ENCODE assay signal across 20 mouse cellular contexts in genomic region chr11:115236570-115236969, GRCm38 (mm10). TPM values are rescaled to one million over a fixed set of nuclear protein-coding genes. Genes with fewer than 3 reads are reported as not detected.
DNase-seq lines count a peak whose midpoint lies in the region; ATAC-seq and TF ChIP-seq lines count a peak whose summit lies in the region.
"Had no signal": no experiment of that assay in that cellular context is flagged by ENCODE, and none has a peak within 500 bp of the region (broad histone marks: within the 10 kb centered on the region; RNA-seq: fewer than 3 reads in every experiment).

No protein-coding gene starts in this region.

- no peak overlapping the region for H3K4me3 ChIP-seq in kidney, postnatal 0 days (replicated peaks; ENCODE audit: low read depth, low read length)
- no peak overlapping the region for H3K4me3 ChIP-seq in hindbrain, embryonic 11.5 days (ENCODE audit: low read depth, low read length)
- H3K4me3 ChIP-seq in neural tube, embryonic 11.5 days (ENCODE audit: low read depth, low read length) = no peak overlapping the region
- no peak overlapping the region for H3K4me3 ChIP-seq in forebrain, postnatal 0 days (ENCODE audit: low read depth, low read length)
- H3K4me3 ChIP-seq: embryonic facial prominence, embryonic 13.5 days; limb, embryonic 13.5 days; liver, embryonic 15.5 days; stomach, embryonic 15.5 days had no signal

- no peak overlapping the region for H3K9ac ChIP-seq in kidney, postnatal 0 days (ENCODE audit: low read depth, low read length)
- H3K9ac ChIP-seq in hindbrain, embryonic 11.5 days (ENCODE audit: low read depth, low read length) = no peak overlapping the region
- H3K9ac ChIP-seq in neural tube, embryonic 11.5 days (ENCODE audit: low read length) = no peak overlapping the region
- no peak overlapping the region for H3K9ac ChIP-seq in forebrain, postnatal 0 days
- H3K9ac ChIP-seq: embryonic facial prominence, embryonic 13.5 days; liver, embryonic 15.5 days; stomach, embryonic 15.5 days had no signal

- no peaks in the 10 kb centered on the region for H3K36me3 ChIP-seq in kidney, postnatal 0 days (ENCODE audit: insufficient read depth, low read length)
- no peaks in the 10 kb centered on the region for H3K36me3 ChIP-seq in hindbrain, embryonic 11.5 days (ENCODE audit: control insufficient read depth, insufficient read depth, low read length)
- H3K36me3 ChIP-seq in neural tube, embryonic 11.5 days (ENCODE audit: control insufficient read depth, insufficient read depth, low read length) = no peaks in the 10 kb centered on the region
- H3K36me3 ChIP-seq in forebrain, postnatal 0 days (ENCODE audit: insufficient read depth) = no peaks in the 10 kb centered on the region; the same call in 1 of the 2 replicates
- H3K36me3 ChIP-seq: liver, embryonic 15.5 days; stomach, embryonic 15.5 days had no signal

- no peaks in the 10 kb centered on the region for H3K4me1 ChIP-seq in kidney, postnatal 0 days (replicated peaks; ENCODE audit: insufficient read depth, low read length)
- H3K4me1 ChIP-seq in hindbrain, embryonic 11.5 days (replicated peaks; ENCODE audit: control insufficient read depth, insufficient read depth, low read length) = peaks cover 29% of the 10 kb centered on the region
- H3K4me1 ChIP-seq in neural tube, embryonic 11.5 days (ENCODE audit: control insufficient read depth, insufficient read depth, low read length) = peaks cover 46% of the 10 kb centered on the region
- H3K4me1 ChIP-seq in forebrain, postnatal 0 days (ENCODE audit: insufficient read depth) = peaks cover 8% of the 10 kb centered on the region

- no peaks in the 10 kb centered on the region for H3K9me3 ChIP-seq in kidney, postnatal 0 days (replicated peaks; ENCODE audit: low read length)
- H3K9me3 ChIP-seq in hindbrain, embryonic 11.5 days (ENCODE audit: control insufficient read depth, low read length) = no peaks in the 10 kb centered on the region
- H3K9me3 ChIP-seq in neural tube, embryonic 11.5 days (ENCODE audit: control insufficient read depth, low read length) = no peaks in the 10 kb centered on the region
- no peaks in the 10 kb centered on the region for H3K9me3 ChIP-seq in forebrain, postnatal 0 days (ENCODE audit: low read length)
- H3K9me3 ChIP-seq: embryonic facial prominence, embryonic 13.5 days; limb, embryonic 13.5 days; liver, embryonic 15.5 days; stomach, embryonic 15.5 days had no signal

- TF ChIP-seq CTCF in kidney, postnatal 0 days (IDR thresholded peaks at IDR 0.05; ENCODE audit: low read depth) = no peak
- TF ChIP-seq CTCF in forebrain, postnatal 0 days (IDR thresholded peaks at IDR 0.05; ENCODE audit: low read depth) = no peak

- DNase-seq in kidney, postnatal 0 days (ENCODE audit: low spot score) = peak; percentile 62
- no peak for DNase-seq in kidney, postnatal 14 days
- peak; percentile 61 for DNase-seq in embryo, embryonic 11 days
- no peak for DNase-seq in hindbrain, embryonic 11.5 days (ENCODE audit: low spot score)
- peak; percentile 67 for DNase-seq in neural tube, embryonic 11.5 days (ENCODE audit: low spot score)
- no peak for DNase-seq in adrenal gland, adult 8-10 months
- DNase-seq in forebrain, postnatal 0 days = no peak
- DNase-seq: cerebellum, postnatal 14 days; heart, adult 11 months; heart, postnatal 10 days; lung, postnatal 36 days; midbrain, embryonic 14.5 days; thymus, postnatal 14 days had no signal

- no peaks in the 10 kb centered on the region for H3K27me3 ChIP-seq in kidney, postnatal 0 days (ENCODE audit: insufficient read depth, low read length)
- no peaks in the 10 kb centered on the region for H3K27me3 ChIP-seq in hindbrain, embryonic 11.5 days (ENCODE audit: control insufficient read depth, insufficient read depth, low read length)
- H3K27me3 ChIP-seq in neural tube, embryonic 11.5 days (ENCODE audit: control insufficient read depth, insufficient read depth, low read length) = no peaks in the 10 kb centered on the region
- H3K27me3 ChIP-seq in forebrain, postnatal 0 days (ENCODE audit: insufficient read depth, low read length) = no peaks in the 10 kb centered on the region
- H3K27me3 ChIP-seq: embryonic facial prominence, embryonic 13.5 days; liver, embryonic 15.5 days; stomach, embryonic 15.5 days had no signal

- no peak for ATAC-seq in kidney, postnatal 0 days (replicated peaks; ENCODE audit: low FRiP score, low read depth)
- peak; percentile 61 for ATAC-seq in hindbrain, embryonic 11.5 days (ENCODE audit: low FRiP score)
- ATAC-seq in neural tube, embryonic 11.5 days (ENCODE audit: insufficient read depth, low FRiP score, low TSS enrichment) = peak; percentile 36; the same call in 1 of the 2 replicates
- no peak for ATAC-seq in forebrain, postnatal 0 days
- ATAC-seq: CD4-positive, CD25-positive, alpha-beta regulatory T cell, adult 4 months had no signal

- WGBS in kidney, postnatal 0 days = 18% methylated on average over 5 of the region's 5 CpGs
- 30% methylated on average over 5 of the region's 5 CpGs for WGBS in hindbrain, embryonic 11.5 days
- 10% methylated on average over 5 of the region's 5 CpGs for WGBS in neural tube, embryonic 11.5 days
- WGBS in forebrain, postnatal 0 days = 75% methylated on average over 5 of the region's 5 CpGs

- no peak overlapping the region for H3K27ac ChIP-seq in kidney, postnatal 0 days
- peak overlapping the region; percentile 47 for H3K27ac ChIP-seq in hindbrain, embryonic 11.5 days (ENCODE audit: low read depth, low read length)
- peak overlapping the region; percentile 28 for H3K27ac ChIP-seq in neural tube, embryonic 11.5 days (ENCODE audit: low read depth, low read length)
- H3K27ac ChIP-seq in forebrain, postnatal 0 days (ENCODE audit: low read depth, low read length) = no peak overlapping the region
- H3K27ac ChIP-seq: embryonic facial prominence, embryonic 13.5 days; limb, embryonic 13.5 days; liver, embryonic 15.5 days; stomach, embryonic 15.5 days had no signal

- no peak overlapping the region for H3K4me2 ChIP-seq in kidney, postnatal 0 days (ENCODE audit: low read length)
- H3K4me2 ChIP-seq in hindbrain, embryonic 11.5 days (replicated peaks; ENCODE audit: low read depth, low read length) = no peak overlapping the region
- no peak overlapping the region for H3K4me2 ChIP-seq in neural tube, embryonic 11.5 days (ENCODE audit: low read depth)
- H3K4me2 ChIP-seq in forebrain, postnatal 0 days (ENCODE audit: low read depth) = no peak overlapping the region
- H3K4me2 ChIP-seq: embryonic facial prominence, embryonic 13.5 days; limb, embryonic 13.5 days; liver, embryonic 15.5 days; stomach, embryonic 15.5 days had no signal

RNA-seq across cellular contexts. Expression of gene Grin2c, which starts 30.5 kb away (rescaled TPM):
- not detected in 2 replicates for polyA plus RNA-seq in kidney, postnatal 0 days (2015; fragmentation: Nextera tagmentation; extraction: Ambion mirVana)
- 0.25 and 0.43 TPM in 2 replicates for polyA plus RNA-seq in hindbrain, embryonic 11.5 days (2014; fragmentation: Nextera tagmentation; extraction: Ambion mirVana)
- polyA plus RNA-seq in neural tube, embryonic 11.5 days (2014; fragmentation: Nextera tagmentation; extraction: Ambion mirVana) = 0.57 and 0.85 TPM in 2 replicates
- total RNA-seq in adrenal gland, adult 8-10 months (2022) = 10 to 100 TPM in 2 of 4 experiments, 1 to 10 TPM in 2; 2.2 to 32.8 (median 13.6) TPM
- total RNA-seq in forebrain, postnatal 0 days (2014; rRNA removed) = 1.5 and 1.6 TPM in 2 replicates
- polyA plus RNA-seq in forebrain, postnatal 0 days (2015; fragmentation: Nextera tagmentation; extraction: Ambion mirVana) = 0.35 and 0.48 TPM in 2 replicates
- total RNA-seq: heart, postnatal 10 days; MEL had no signal
- polyA plus RNA-seq: CD4-positive, CD25-positive, alpha-beta regulatory T cell, adult 4 months; embryonic facial prominence, embryonic 13.5 days; intestine, embryonic 14.5 days had no signal

RNA-seq across cellular contexts. Expression of gene Fdxr, which starts 40.3 kb away (rescaled TPM):
- polyA plus RNA-seq in kidney, postnatal 0 days (2015; fragmentation: Nextera tagmentation; extraction: Ambion mirVana) = 10.0 and 12.2 TPM in 2 replicates
- 11.6 and 14.9 TPM in 2 replicates for polyA plus RNA-seq in hindbrain, embryonic 11.5 days (2014; fragmentation: Nextera tagmentation; extraction: Ambion mirVana)
- 14.0 and 15.1 TPM in 2 replicates for polyA plus RNA-seq in neural tube, embryonic 11.5 days (2014; fragmentation: Nextera tagmentation; extraction: Ambion mirVana)
- 1,000 to 10,000 TPM; 1,501 to 2,268 (median 1,689) TPM for total RNA-seq in adrenal gland, adult 8-10 months (2022)
- total RNA-seq in forebrain, postnatal 0 days (2014; rRNA removed) = 18.6 and 26.2 TPM in 2 replicates
- 14.0 and 16.4 TPM in 2 replicates for polyA plus RNA-seq in forebrain, postnatal 0 days (2015; fragmentation: Nextera tagmentation; extraction: Ambion mirVana)

RNA-seq across cellular contexts. Expression of gene Nat9, which starts 48.9 kb away (rescaled TPM):
- 26.8 TPM in 2 replicates for polyA plus RNA-seq in kidney, postnatal 0 days (2015; fragmentation: Nextera tagmentation; extraction: Ambion mirVana)
- polyA plus RNA-seq in hindbrain, embryonic 11.5 days (2014; fragmentation: Nextera tagmentation; extraction: Ambion mirVana) = 19.5 and 20.1 TPM in 2 replicates
- 20.3 and 20.8 TPM in 2 replicates for polyA plus RNA-seq in neural tube, embryonic 11.5 days (2014; fragmentation: Nextera tagmentation; extraction: Ambion mirVana)
- total RNA-seq in adrenal gland, adult 8-10 months (2022) = 10 to 100 TPM; 29.0 to 32.1 (median 30.3) TPM
- 19.2 and 20.3 TPM in 2 replicates for total RNA-seq in forebrain, postnatal 0 days (2014; rRNA removed)
- polyA plus RNA-seq in forebrain, postnatal 0 days (2015; fragmentation: Nextera tagmentation; extraction: Ambion mirVana) = 17.7 and 18.6 TPM in 2 replicates

RNA-seq across cellular contexts. Expression of gene Tmem104, which starts 49.3 kb away (rescaled TPM):
- 12.0 and 12.6 TPM in 2 replicates for polyA plus RNA-seq in kidney, postnatal 0 days (2015; fragmentation: Nextera tagmentation; extraction: Ambion mirVana)
- polyA plus RNA-seq in hindbrain, embryonic 11.5 days (2014; fragmentation: Nextera tagmentation; extraction: Ambion mirVana) = 7.2 and 7.3 TPM in 2 replicates
- 8.8 and 11.0 TPM in 2 replicates for polyA plus RNA-seq in neural tube, embryonic 11.5 days (2014; fragmentation: Nextera tagmentation; extraction: Ambion mirVana)
- 10 to 100 TPM; 24.8 to 34.0 (median 27.3) TPM for total RNA-seq in adrenal gland, adult 8-10 months (2022)
- total RNA-seq in forebrain, postnatal 0 days (2014; rRNA removed) = 5.4 and 7.6 TPM in 2 replicates
- polyA plus RNA-seq in forebrain, postnatal 0 days (2015; fragmentation: Nextera tagmentation; extraction: Ambion mirVana) = 8.8 and 9.9 TPM in 2 replicates

Comparison
In these comparisons a context has a peak if more than half of its experiments do, and no peak if none do; other contexts are left out.
1. DNase-seq: peak in kidney, postnatal 0 days (single experiment), embryo, embryonic 11 days (single experiment) and neural tube, embryonic 11.5 days (single experiment); none in kidney, postnatal 14 days (single experiment), hindbrain, embryonic 11.5 days (single experiment), adrenal gland, adult 8-10 months (single experiment) and forebrain, postnatal 0 days (single experiment).
2. ATAC-seq: peak in hindbrain, embryonic 11.5 days (single experiment) and neural tube, embryonic 11.5 days (single experiment); none in kidney, postnatal 0 days (single experiment) and forebrain, postnatal 0 days (single experiment).
3. H3K27ac ChIP-seq: peak in hindbrain, embryonic 11.5 days (single experiment) and neural tube, embryonic 11.5 days (single experiment); none in kidney, postnatal 0 days (single experiment) and forebrain, postnatal 0 days (single experiment).